Mouse (Mus musculus) midbrain, embryonic 11.5 days (tissue): ENCODE data around the gene Rhag. TPM values are rescaled to one million over a fixed set of nuclear protein-coding genes. Genes with fewer than 3 reads are reported as not detected.

Experiments used
- ATAC-seq: fragments of 200-750 bp; cut with Nextera tagmentation; 2 replicates; pipeline ENCODE4 v1.8.0; 2017; ENCODE audit warnings: moderate TSS enrichment, moderate library complexity; ENCODE audit not compliant: low FRiP score
- DNase-seq: peaks from one replicate; pipeline ENCODE4 v3.0.0; 2015; ENCODE audit warnings: low spot score; ENCODE audit errors: missing footprints
- H3K27ac ChIP-seq: fragments of 300-500 bp; sonication (generic); 2 replicates; pipeline ENCODE4 v1.5.1; 2014; ENCODE audit warnings: low read depth, low read length
- H3K27me3 ChIP-seq: fragments of 300-500 bp; sonication (generic); 2 replicates; pipeline ENCODE4 v1.6.1; 2014; ENCODE audit warnings: mild to moderate bottlenecking, low read length, moderate library complexity, mixed read lengths; ENCODE audit not compliant: control insufficient read depth, insufficient read depth
- H3K36me3 ChIP-seq: fragments of 300-500 bp; sonication (generic); 2 replicates; pipeline ENCODE4 v1.6.1; 2014; ENCODE audit warnings: mild to moderate bottlenecking, low read length, moderate library complexity, mixed read lengths; ENCODE audit not compliant: control insufficient read depth, insufficient read depth
- H3K4me1 ChIP-seq: fragments of 300-500 bp; sonication (generic); 2 replicates; pipeline ENCODE4 v1.6.1; 2014; ENCODE audit warnings: low read length; ENCODE audit not compliant: control insufficient read depth, insufficient read depth
- H3K4me2 ChIP-seq: fragments of 300-500 bp; sonication (generic); 2 replicates; pipeline ENCODE4 v1.6.1; 2014; ENCODE audit warnings: mild to moderate bottlenecking, moderate library complexity
- H3K4me3 ChIP-seq: fragments of 300-500 bp; sonication (generic); 2 replicates; pipeline ENCODE4 v1.5.1; 2014; ENCODE audit warnings: low read depth, low read length
- H3K9ac ChIP-seq: fragments of 300-500 bp; sonication (generic); 2 replicates; pipeline ENCODE4 v1.6.1; 2014; ENCODE audit warnings: low read length
- H3K9me3 ChIP-seq: fragments of 300-500 bp; sonication (generic); 2 replicates; pipeline ENCODE4 v1.6.1; 2016; ENCODE audit warnings: low read length; ENCODE audit not compliant: control insufficient read depth
- WGBS: fragments of 180-500 bp; shearing (Covaris S2); extraction: QIAGEN DNeasy Blood & Tissue Kit; methylation state at CpG from one replicate; pipeline ENCODE4 v1.1.7; 2014; 5-methylcytosine and 5-hydroxymethylcytosine counted together
- polyA plus RNA-seq: library from polyadenylated mRNA; unstranded; fragments of >200 nt; fragmentation: Nextera tagmentation; extraction: Ambion mirVana; gene quantifications from 2 replicates; pipeline ENCODE4 v1.2.1, GENCODE M21; 2014

Rhag gene
- polyA plus RNA-seq, 1 experiment from 2014 or later = 7.2 TPM

- WGBS = 87% methylated on average over 1 of the region's 1 CpGs
- H3K9ac ChIP-seq = no peak overlapping the region
- H3K4me1 ChIP-seq = no peaks in the 10 kb centered on the region
- no peak overlapping the region for H3K4me3 ChIP-seq
- no peaks in the 10 kb centered on the region for H3K27me3 ChIP-seq
- DNase-seq (no peak), ATAC-seq (no peak)
- no peaks in the 10 kb centered on the region for H3K36me3 ChIP-seq
- no peak overlapping the region for H3K27ac ChIP-seq
- no peak overlapping the region for H3K4me2 ChIP-seq
- H3K9me3 ChIP-seq = no peaks in the 10 kb centered on the region
Measured at GRCm38 (mm10) chr17:40811560-40811959, 634 bp downstream of the Rhag start.

GRCm38 (mm10) chr17:40812259-40812658, 1.3 kb downstream of the Rhag start:
- Histone ChIP-seq H3K4me3 (no peak overlapping the region), H3K27ac (no peak overlapping the region)
- WGBS = 68% methylated on average over 2 of the region's 2 CpGs

GRCm38 (mm10) chr17:40817340-40817943, 6.5 kb downstream of the Rhag start:
- ATAC-seq (no peak), DNase-seq (no peak)
- Histone ChIP-seq H3K27ac (no peak overlapping the region), H3K9me3 (no peaks in the 10 kb centered on the region), H3K4me3 (no peak overlapping the region), H3K36me3 (no peaks in the 10 kb centered on the region), H3K4me2 (no peak overlapping the region), H3K27me3 (no peaks in the 10 kb centered on the region), H3K9ac (no peak overlapping the region), H3K4me1 (no peaks in the 10 kb centered on the region)
- WGBS = 68% methylated on average over 4 of the region's 4 CpGs

More at GRCm38 (mm10) chr17:40812259-40812658, 1.3 kb downstream of the Rhag start:
- DNase-seq (no peak), ATAC-seq (no peak)
- H3K27me3 ChIP-seq = no peaks in the 10 kb centered on the region
- H3K4me2 ChIP-seq = no peak overlapping the region
- no peaks in the 10 kb centered on the region for H3K36me3 ChIP-seq
- H3K4me1 ChIP-seq = no peaks in the 10 kb centered on the region
- H3K9me3 ChIP-seq = no peaks in the 10 kb centered on the region
- no peak overlapping the region for H3K9ac ChIP-seq

GRCm38 (mm10) chr17:40821477-40821876, 10.6 kb downstream of the Rhag start:
- WGBS = 86% methylated on average over 9 of the region's 9 CpGs
- ATAC-seq = no peak
- Histone ChIP-seq H3K4me2 (no peak overlapping the region), H3K9ac (no peak overlapping the region), H3K9me3 (no peaks in the 10 kb centered on the region), H3K36me3 (no peaks in the 10 kb centered on the region), H3K4me3 (no peak overlapping the region), H3K27ac (no peak overlapping the region), H3K4me1 (no peaks in the 10 kb centered on the region), H3K27me3 (no peaks in the 10 kb centered on the region)
- no peak for DNase-seq

GRCm38 (mm10) chr17:40823817-40824216, 12.9 kb downstream of the Rhag start:
- no peak overlapping the region for H3K27ac ChIP-seq
- peak; percentile 81 for DNase-seq
- no peaks in the 10 kb centered on the region for H3K27me3 ChIP-seq
- no peaks in the 10 kb centered on the region for H3K4me1 ChIP-seq
- no peak overlapping the region for H3K4me3 ChIP-seq
- no peak overlapping the region for H3K4me2 ChIP-seq
- WGBS = 27% methylated on average over 4 of the region's 4 CpGs
- H3K36me3 ChIP-seq = no peaks in the 10 kb centered on the region
- no peak for ATAC-seq
- H3K9me3 ChIP-seq = no peaks in the 10 kb centered on the region
- H3K9ac ChIP-seq = no peak overlapping the region

GRCm38 (mm10) chr17:40824549-40824948, 13.6 kb downstream of the Rhag start:
- Histone ChIP-seq H3K36me3 (no peaks in the 10 kb centered on the region), H3K4me3 (no peak overlapping the region), H3K4me2 (no peak overlapping the region), H3K9ac (no peak overlapping the region), H3K4me1 (no peaks in the 10 kb centered on the region), H3K27me3 (no peaks in the 10 kb centered on the region), H3K27ac (no peak overlapping the region), H3K9me3 (no peaks in the 10 kb centered on the region)
- ATAC-seq = no peak
- peak; percentile 89 for DNase-seq
- WGBS = 59% methylated on average over 8 of the region's 8 CpGs

GRCm38 (mm10) chr17:40831870-40832269, 20.9 kb downstream of the Rhag start:
- H3K4me1 ChIP-seq = no peaks in the 10 kb centered on the region
- H3K27ac ChIP-seq = no peak overlapping the region
- no peaks in the 10 kb centered on the region for H3K27me3 ChIP-seq
- H3K4me3 ChIP-seq = no peak overlapping the region
- WGBS = 64% methylated on average over 2 of the region's 2 CpGs
- no peaks in the 10 kb centered on the region for H3K9me3 ChIP-seq
- DNase-seq = no peak
- no peak overlapping the region for H3K9ac ChIP-seq
- H3K36me3 ChIP-seq = no peaks in the 10 kb centered on the region
- ATAC-seq = no peak
- H3K4me2 ChIP-seq = no peak overlapping the region

GRCm38 (mm10) chr17:40837308-40837707, 26.4 kb downstream of the Rhag start:
- H3K4me1 ChIP-seq = no peaks in the 10 kb centered on the region
- no peaks in the 10 kb centered on the region for H3K9me3 ChIP-seq
- ATAC-seq = no peak
- no peak overlapping the region for H3K27ac ChIP-seq
- no peak for DNase-seq
- no peak overlapping the region for H3K4me3 ChIP-seq
- H3K36me3 ChIP-seq = no peaks in the 10 kb centered on the region
- no peak overlapping the region for H3K9ac ChIP-seq
- H3K4me2 ChIP-seq = no peak overlapping the region
- H3K27me3 ChIP-seq = no peaks in the 10 kb centered on the region

- H3K36me3 ChIP-seq = no peaks in the 10 kb centered on the region
- H3K9me3 ChIP-seq = no peaks in the 10 kb centered on the region
- H3K27ac ChIP-seq = no peak overlapping the region
- ATAC-seq = no peak
- no peak for DNase-seq
- H3K4me3 ChIP-seq = no peak overlapping the region
- H3K9ac ChIP-seq = no peak overlapping the region
- no peaks in the 10 kb centered on the region for H3K27me3 ChIP-seq
- no peaks in the 10 kb centered on the region for H3K4me1 ChIP-seq
- no peak overlapping the region for H3K4me2 ChIP-seq
Measured at GRCm38 (mm10) chr17:40855065-40855464, 44.1 kb downstream of the Rhag start.
